Mouse (Mus musculus): ENCODE measurements around the gene Ly6g6d. TPM values are rescaled to one million over a fixed set of nuclear protein-coding genes. Genes with fewer than 3 reads are reported as not detected.

The Ly6g6d gene
- polyA plus RNA-seq, 1 experiment, result 1.8 TPM

DNA sequence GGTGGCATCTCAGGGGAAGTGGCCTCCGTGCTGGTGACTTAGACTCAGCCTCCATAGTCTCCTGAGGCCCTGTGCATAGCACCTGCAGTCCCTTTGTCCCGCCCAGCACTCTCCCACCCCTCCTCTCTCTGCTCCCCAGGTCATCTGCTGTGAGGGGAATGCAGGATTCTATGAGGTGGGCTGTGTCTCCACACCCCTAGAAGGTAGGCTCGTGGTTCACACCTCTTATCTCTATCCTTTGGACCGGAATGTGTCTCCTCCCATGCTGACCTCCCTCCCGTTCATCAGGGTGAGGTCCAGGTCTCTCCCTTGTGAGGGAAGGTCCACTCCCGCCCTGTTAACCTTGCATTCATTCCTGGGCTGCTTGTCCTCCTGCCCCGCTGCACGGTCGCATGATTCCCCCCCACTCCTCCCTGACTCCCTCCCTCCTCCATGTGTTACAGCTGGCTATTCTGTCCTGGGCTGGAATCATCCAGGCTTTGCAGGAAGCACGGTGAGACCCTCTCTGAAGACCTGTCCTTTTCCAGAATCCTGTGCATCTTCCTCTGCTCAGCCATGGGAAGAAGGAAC, 22.4 kb upstream of the Ly6g6d start:
- TF ChIP-seq POLR2A (IDR thresholded peaks at IDR 0.05; ENCODE audit: low read depth, low read length) (no peak), CTCF (IDR thresholded peaks at IDR 0.05; ENCODE audit: extremely low read depth, insufficient read depth, insufficient read length, insufficient replicate concordance) (no peak)
- H3K27ac ChIP-seq (ENCODE audit: insufficient read depth, low read length), result no peak overlapping the region
- H3K36me3 ChIP-seq (ENCODE audit: control insufficient read depth, insufficient read depth, low read length), result peaks cover 47% of the 10 kb centered on the region
- no peak for DNase-seq (ENCODE audit: low read depth in 1 of 2, low spot score in 2 of 2)
- H3K4me1 ChIP-seq (ENCODE audit: control insufficient read depth, insufficient read depth, insufficient read length), result no peaks in the 10 kb centered on the region
- no peak overlapping the region for H3K4me3 ChIP-seq (ENCODE audit: extremely low read depth, insufficient read depth, insufficient read length)
- no peaks in the 10 kb centered on the region for H3K27me3 ChIP-seq (ENCODE audit: control insufficient read depth, insufficient read depth, low read length)
- 88% methylated on average over 10 of the region's 10 CpGs for WGBS

DNA sequence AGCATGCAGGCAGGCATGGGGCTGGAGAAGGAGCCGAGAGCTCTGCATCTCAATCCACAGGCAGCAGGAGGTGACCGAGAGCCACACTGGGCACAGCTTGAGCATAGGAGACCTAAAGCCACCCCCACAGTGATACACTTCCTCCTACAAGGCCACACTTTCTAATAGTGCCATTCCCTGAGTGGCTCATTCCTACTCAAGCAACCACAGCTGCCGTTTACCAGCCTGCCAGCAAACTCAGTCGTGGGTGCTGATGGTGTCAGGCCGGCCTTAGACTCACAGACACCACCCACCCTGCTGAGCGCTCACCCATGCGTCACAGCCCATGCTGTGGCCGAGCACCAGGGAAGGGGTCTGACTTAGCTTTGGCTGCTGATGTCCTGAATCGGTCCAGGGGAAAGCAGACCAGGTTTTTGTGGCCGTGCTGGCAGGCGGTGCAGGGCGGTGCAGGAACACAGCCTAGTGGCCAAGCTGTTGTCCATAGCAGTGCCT, 19.3 kb upstream of the Ly6g6d start:
- DNase-seq (ENCODE audit: low read depth in 1 of 2, low spot score in 2 of 2), result no peak
- Histone ChIP-seq H3K4me1 (ENCODE audit: control insufficient read depth, insufficient read depth, insufficient read length) (no peaks in the 10 kb centered on the region), H3K36me3 (ENCODE audit: control insufficient read depth, insufficient read depth, low read length) (peaks cover 51% of the 10 kb centered on the region), H3K27me3 (ENCODE audit: control insufficient read depth, insufficient read depth, low read length) (no peaks in the 10 kb centered on the region), H3K27ac (ENCODE audit: insufficient read depth, low read length) (no peak overlapping the region), H3K4me3 (ENCODE audit: extremely low read depth, insufficient read depth, insufficient read length) (no peak overlapping the region)
- WGBS, result 92% methylated on average over 12 of the region's 12 CpGs
- TF ChIP-seq POLR2A (IDR thresholded peaks at IDR 0.05; ENCODE audit: low read depth, low read length) (no peak), CTCF (IDR thresholded peaks at IDR 0.05; ENCODE audit: extremely low read depth, insufficient read depth, insufficient read length, insufficient replicate concordance) (no peak)

DNA sequence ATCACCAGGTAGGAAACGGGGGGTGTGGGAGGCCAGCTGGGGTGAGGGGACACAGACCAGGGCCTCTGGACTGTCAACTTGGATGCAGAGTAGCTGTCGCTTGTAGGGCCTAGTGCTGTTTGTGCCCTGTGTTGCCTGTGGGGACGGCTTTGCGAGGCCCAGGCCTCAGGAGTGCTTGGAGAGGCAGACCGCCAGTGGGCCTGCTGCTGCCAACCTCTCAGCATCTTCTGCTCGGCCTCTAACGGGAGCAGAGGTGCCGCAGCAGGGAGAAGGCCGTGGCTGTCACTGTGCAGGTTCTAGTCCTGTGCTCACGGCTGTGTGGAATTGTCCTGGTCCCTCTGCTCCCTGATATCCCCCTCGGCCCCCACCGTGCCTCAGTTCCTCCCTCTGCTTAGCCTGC, 18.7 kb upstream of the Ly6g6d start:
- H3K4me1 ChIP-seq (ENCODE audit: control insufficient read depth, insufficient read depth, insufficient read length), result no peaks in the 10 kb centered on the region
- TF ChIP-seq POLR2A (IDR thresholded peaks at IDR 0.05; ENCODE audit: low read depth, low read length), result no peak
- no peak for TF ChIP-seq CTCF (IDR thresholded peaks at IDR 0.05; ENCODE audit: extremely low read depth, insufficient read depth, insufficient read length, insufficient replicate concordance)

DNA sequence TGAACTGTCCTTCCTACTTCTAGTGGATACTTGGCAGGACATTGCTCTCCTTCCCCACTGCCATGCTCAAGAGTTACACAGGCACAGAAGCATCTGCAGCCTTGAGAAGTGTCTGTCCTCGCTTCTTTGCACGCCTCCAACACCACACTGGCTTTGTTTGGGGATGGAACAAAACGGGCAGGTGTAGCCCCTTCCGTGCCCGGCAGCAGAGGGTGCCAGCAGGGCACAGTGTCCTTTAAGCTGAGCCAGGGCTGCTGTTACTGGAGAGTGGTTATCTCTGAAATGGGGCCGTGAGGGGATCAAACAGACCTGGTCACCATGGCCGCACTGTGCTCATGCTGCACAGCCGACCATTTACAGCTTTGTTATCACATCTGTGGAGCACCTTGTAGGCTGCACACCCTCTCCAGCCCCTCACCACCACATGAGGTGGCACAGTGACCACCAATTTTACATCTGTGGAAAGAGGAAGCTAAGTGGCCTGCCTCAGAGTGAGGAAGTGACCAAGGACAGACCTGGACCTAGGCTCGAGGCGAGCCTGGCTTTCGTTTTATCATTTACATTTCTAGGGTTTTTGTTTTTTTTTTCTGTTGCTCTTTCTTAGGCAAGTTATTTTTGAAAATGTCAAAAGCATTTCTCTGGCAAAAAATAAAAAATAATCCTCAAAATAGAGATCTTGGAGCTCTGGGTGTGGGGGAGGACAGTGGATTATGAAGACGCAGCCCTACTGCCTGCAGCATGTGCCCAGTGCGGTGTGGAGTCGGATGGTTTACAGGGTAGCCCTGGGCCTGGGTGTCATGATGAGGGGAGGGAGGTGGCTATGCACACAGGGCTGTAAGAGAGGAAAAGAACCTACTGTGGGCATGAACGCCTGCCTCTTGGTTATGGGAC, 16.9 kb upstream of the Ly6g6d start:
- Histone ChIP-seq H3K36me3 (ENCODE audit: control insufficient read depth, insufficient read depth, low read length) (peaks cover 37% of the 10 kb centered on the region), H3K27ac (ENCODE audit: insufficient read depth, low read length) (no peak overlapping the region), H3K4me1 (ENCODE audit: control insufficient read depth, insufficient read depth, insufficient read length) (peaks cover 5% of the 10 kb centered on the region; the same call in 1 of the 2 replicates), H3K27me3 (ENCODE audit: control insufficient read depth, insufficient read depth, low read length) (no peaks in the 10 kb centered on the region), H3K4me3 (ENCODE audit: extremely low read depth, insufficient read depth, insufficient read length) (no peak overlapping the region)
- DNase-seq (ENCODE audit: low read depth in 1 of 2, low spot score in 2 of 2), result no peak
- TF ChIP-seq CTCF (IDR thresholded peaks at IDR 0.05; ENCODE audit: extremely low read depth, insufficient read depth, insufficient read length, insufficient replicate concordance), result no peak
- no peak for TF ChIP-seq POLR2A (IDR thresholded peaks at IDR 0.05; ENCODE audit: low read depth, low read length)
- 87% methylated on average over 15 of the region's 15 CpGs for WGBS

More for the DNA sequence above, 18.7 kb upstream of the Ly6g6d start:
- no peak for DNase-seq (ENCODE audit: low read depth in 1 of 2, low spot score in 2 of 2)
- 95% methylated on average over 12 of the region's 12 CpGs for WGBS
- no peak overlapping the region for H3K4me3 ChIP-seq (ENCODE audit: extremely low read depth, insufficient read depth, insufficient read length)
- no peak overlapping the region for H3K27ac ChIP-seq (ENCODE audit: insufficient read depth, low read length)
- peaks cover 50% of the 10 kb centered on the region for H3K36me3 ChIP-seq (ENCODE audit: control insufficient read depth, insufficient read depth, low read length)
- no peaks in the 10 kb centered on the region for H3K27me3 ChIP-seq (ENCODE audit: control insufficient read depth, insufficient read depth, low read length)

DNA sequence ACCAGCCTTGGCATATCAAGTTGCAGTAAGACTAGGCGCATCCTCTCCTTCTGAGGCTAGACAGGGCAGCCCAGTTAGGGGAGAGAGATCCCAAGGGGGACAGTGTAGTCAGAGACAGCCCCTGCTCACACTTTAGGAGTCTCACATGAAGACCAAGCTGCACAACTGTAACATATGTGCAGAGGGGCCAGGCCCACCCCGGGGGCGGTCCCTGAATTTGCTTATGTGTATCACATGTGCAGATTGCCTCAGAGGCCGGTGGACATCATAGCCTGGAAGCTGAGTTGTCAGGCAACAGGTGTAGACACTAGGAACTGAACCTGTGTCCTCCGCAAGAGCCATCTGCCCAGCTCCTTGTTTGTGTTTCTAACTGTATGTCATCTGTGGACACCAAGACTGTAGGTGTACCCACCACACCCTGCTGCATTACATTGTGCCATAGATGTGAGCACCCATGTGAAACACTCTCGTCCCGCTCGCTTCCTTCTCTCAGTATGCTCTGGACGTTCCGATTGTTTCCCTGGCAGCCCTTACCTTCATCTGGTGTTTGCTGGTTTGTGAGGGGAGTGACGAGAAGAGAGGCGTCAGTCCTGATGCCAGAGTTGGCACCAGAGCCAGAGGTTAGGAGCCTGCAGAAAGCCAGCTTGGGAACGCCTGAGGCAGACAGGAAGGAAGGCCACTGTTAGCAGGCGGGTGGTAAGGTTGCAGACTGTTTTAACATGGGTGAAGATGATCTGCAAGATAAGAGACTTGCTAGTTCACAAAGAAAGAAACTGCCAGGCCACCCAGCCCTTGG, 14.7 kb upstream of the Ly6g6d start:
- Histone ChIP-seq H3K27ac (ENCODE audit: insufficient read depth, low read length) (no peak overlapping the region), H3K36me3 (ENCODE audit: control insufficient read depth, insufficient read depth, low read length) (peaks cover 24% of the 10 kb centered on the region), H3K27me3 (ENCODE audit: control insufficient read depth, insufficient read depth, low read length) (no peaks in the 10 kb centered on the region), H3K4me3 (ENCODE audit: extremely low read depth, insufficient read depth, insufficient read length) (no peak overlapping the region), H3K4me1 (ENCODE audit: control insufficient read depth, insufficient read depth, insufficient read length) (peaks cover 5% of the 10 kb centered on the region; the same call in 1 of the 2 replicates)
- TF ChIP-seq CTCF (IDR thresholded peaks at IDR 0.05; ENCODE audit: extremely low read depth, insufficient read depth, insufficient read length, insufficient replicate concordance) (no peak), POLR2A (IDR thresholded peaks at IDR 0.05; ENCODE audit: low read depth, low read length) (no peak)
- WGBS, result 90% methylated on average over 14 of the region's 14 CpGs
- DNase-seq (ENCODE audit: low read depth in 1 of 2, low spot score in 2 of 2), result no peak

DNA sequence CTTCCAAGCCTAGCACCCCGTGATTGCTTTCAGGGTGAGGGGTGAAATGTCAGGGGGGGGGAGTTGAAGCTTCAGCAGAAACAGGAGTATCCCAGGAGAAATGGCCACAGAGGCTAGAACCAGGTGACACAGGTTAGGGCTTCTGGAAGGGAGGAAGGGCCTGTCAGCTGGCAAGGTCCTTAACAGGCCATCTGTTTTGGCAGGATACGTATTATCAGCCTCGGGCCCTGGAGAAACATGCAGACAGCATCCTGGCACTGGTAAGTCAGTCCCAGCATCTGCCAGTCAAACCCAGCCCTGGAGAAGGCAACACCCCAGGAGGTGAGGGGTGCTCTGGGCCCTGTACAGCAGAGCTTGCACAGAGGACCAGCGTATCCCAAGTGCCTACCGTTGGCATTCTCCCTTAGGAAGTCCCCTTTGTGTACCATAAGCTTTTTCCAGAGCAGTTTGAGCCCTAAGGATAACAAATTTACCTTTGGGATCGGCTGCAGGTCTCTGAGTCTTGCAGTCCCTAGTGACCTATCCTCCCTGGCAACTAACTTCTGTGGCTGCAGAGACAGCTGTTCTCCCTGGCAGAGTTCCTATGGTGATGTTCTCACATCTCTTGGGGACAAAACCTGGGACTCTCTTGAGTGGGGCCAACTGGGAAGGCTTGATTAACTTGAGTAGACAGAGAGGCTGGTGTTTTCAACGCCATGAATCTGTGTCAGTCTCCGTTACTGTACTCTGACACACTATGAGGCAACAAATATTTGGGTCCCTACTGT, 12.5 kb upstream of the Ly6g6d start:
- WGBS, result 66% methylated on average over 8 of the region's 8 CpGs
- Histone ChIP-seq H3K27ac (ENCODE audit: insufficient read depth, low read length) (no peak overlapping the region), H3K4me1 (ENCODE audit: control insufficient read depth, insufficient read depth, insufficient read length) (peaks cover 5% of the 10 kb centered on the region; the same call in 1 of the 2 replicates), H3K4me3 (ENCODE audit: extremely low read depth, insufficient read depth, insufficient read length) (no peak overlapping the region), H3K36me3 (ENCODE audit: control insufficient read depth, insufficient read depth, low read length) (peaks cover 14% of the 10 kb centered on the region), H3K27me3 (ENCODE audit: control insufficient read depth, insufficient read depth, low read length) (no peaks in the 10 kb centered on the region)
- no peak for TF ChIP-seq CTCF (IDR thresholded peaks at IDR 0.05; ENCODE audit: extremely low read depth, insufficient read depth, insufficient read length, insufficient replicate concordance)
- no peak for TF ChIP-seq POLR2A (IDR thresholded peaks at IDR 0.05; ENCODE audit: low read depth, low read length)
- DNase-seq (ENCODE audit: low read depth in 1 of 2, low spot score in 2 of 2), result no peak

Data from spleen, adult 2 months (tissue).